Mouse (Mus musculus): Measurements from ENCODE around the gene Dgkg. TPM values are rescaled to one million over a fixed set of nuclear protein-coding genes. Genes with fewer than 3 reads are reported as not detected.

The Dgkg gene
- polyA plus RNA-seq, 1 experiment from 2014 or later, result 1.4 TPM

DNA sequence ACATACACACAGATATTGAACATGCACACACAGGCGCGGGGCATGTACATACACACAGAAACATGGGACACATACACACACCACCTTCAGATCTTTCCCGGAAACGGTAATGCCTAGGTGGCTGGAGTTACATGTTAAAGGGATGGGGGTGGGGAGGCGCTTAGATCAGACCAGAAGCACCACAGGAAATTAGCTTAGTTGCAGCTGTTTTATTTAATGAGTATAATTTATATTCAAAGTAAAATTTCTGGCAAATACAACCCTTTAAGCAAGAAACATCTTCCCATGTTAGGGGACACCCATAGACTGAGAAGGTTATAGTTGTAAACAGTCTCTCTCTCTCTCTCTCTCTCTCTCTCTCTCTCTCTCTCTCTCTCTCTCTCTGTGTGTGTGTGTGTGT lies 1.8 kb downstream of the Dgkg start:
- H3K4me1 ChIP-seq (ENCODE audit: control insufficient read depth, insufficient read depth, low read length), result peaks cover 5% of the 10 kb centered on the region; the same call in 1 of the 2 replicates
- WGBS, result 61% methylated on average over 5 of the region's 5 CpGs

DNA sequence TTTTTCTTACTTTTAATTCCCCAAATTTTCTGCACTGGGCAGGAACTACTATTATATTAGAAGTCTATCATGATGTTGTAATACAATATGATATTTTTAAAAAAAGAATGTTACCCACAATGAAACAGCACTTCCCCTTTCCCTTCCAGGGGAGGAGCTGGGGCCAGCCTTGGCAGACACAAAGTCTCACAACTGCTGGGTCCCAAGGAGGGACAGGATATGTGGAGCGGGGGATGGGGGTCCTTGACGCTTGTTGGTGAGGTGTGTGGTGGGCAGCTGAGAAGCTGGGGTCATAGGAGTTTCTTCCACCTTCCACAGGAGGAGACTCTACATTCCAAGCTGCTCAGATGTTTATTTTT lies 2.6 kb downstream of the Dgkg start:
- no peak overlapping the region for H3K27ac ChIP-seq (replicated peaks; ENCODE audit: low read depth, low read length)
- no peak overlapping the region for H3K9ac ChIP-seq (ENCODE audit: low read depth, low read length)
- peaks cover 45% of the 10 kb centered on the region for H3K27me3 ChIP-seq (replicated peaks; ENCODE audit: control insufficient read depth, insufficient read depth, low read length)
- no peaks in the 10 kb centered on the region for H3K9me3 ChIP-seq (ENCODE audit: control insufficient read depth, low read length)
- no peak overlapping the region for H3K4me3 ChIP-seq (ENCODE audit: low read depth, low read length)
- DNase-seq (ENCODE audit: low spot score) (no peak), ATAC-seq (ENCODE audit: low read depth) (no peak)
- H3K4me2 ChIP-seq (ENCODE audit: low read depth, low read length), result no peak overlapping the region
- WGBS, result 55% methylated on average over 2 of the region's 2 CpGs
- H3K4me1 ChIP-seq (ENCODE audit: control insufficient read depth, insufficient read depth, low read length), result peaks cover 5% of the 10 kb centered on the region; the same call in 1 of the 2 replicates
- no peaks in the 10 kb centered on the region for H3K36me3 ChIP-seq (ENCODE audit: control insufficient read depth, insufficient read depth, low read length)

More for the DNA sequence above, 1.8 kb downstream of the Dgkg start:
- Histone ChIP-seq H3K4me2 (ENCODE audit: low read depth, low read length) (no peak overlapping the region), H3K27me3 (replicated peaks; ENCODE audit: control insufficient read depth, insufficient read depth, low read length) (peaks cover 45% of the 10 kb centered on the region), H3K36me3 (ENCODE audit: control insufficient read depth, insufficient read depth, low read length) (no peaks in the 10 kb centered on the region), H3K9ac (ENCODE audit: low read depth, low read length) (no peak overlapping the region), H3K27ac (replicated peaks; ENCODE audit: low read depth, low read length) (no peak overlapping the region), H3K4me3 (ENCODE audit: low read depth, low read length) (no peak overlapping the region), H3K9me3 (ENCODE audit: control insufficient read depth, low read length) (no peaks in the 10 kb centered on the region)
- DNase-seq (ENCODE audit: low spot score) (no peak), ATAC-seq (ENCODE audit: low read depth) (no peak)

DNA sequence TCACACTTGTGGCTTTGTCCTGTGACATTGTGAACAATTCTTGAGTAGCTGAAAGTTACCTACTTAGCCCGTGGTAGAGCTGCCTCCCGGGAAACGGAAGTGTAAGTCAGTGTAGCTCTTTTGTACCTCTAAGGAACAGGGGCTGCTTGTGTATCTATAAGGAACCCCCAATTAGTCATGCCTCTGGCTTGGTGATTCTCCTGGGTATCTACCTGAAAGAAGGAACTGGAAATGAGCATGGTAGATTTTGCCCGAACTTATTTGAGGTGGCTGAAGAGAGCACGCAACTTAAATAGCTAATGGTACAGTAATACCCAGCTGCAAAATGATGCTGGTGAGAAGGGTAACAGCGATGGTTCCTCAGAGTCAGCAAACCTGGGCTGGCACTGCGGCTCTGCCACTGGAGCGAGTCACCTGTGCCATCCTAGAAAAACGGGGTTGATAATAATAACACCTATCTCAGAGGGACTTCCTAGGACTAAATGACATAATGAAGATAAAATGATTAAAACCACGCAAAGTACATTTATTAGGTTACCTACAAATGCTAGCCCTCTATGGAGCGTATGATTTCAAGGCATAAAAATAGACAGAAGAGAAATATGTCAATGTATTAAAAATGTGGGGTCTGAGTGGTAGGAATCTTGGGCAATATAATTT lies 3.1 kb downstream of the Dgkg start:
- Histone ChIP-seq H3K9ac (ENCODE audit: low read depth, low read length) (no peak overlapping the region), H3K9me3 (ENCODE audit: control insufficient read depth, low read length) (no peaks in the 10 kb centered on the region), H3K36me3 (ENCODE audit: control insufficient read depth, insufficient read depth, low read length) (no peaks in the 10 kb centered on the region), H3K4me3 (ENCODE audit: low read depth, low read length) (no peak overlapping the region), H3K4me2 (ENCODE audit: low read depth, low read length) (no peak overlapping the region), H3K27me3 (replicated peaks; ENCODE audit: control insufficient read depth, insufficient read depth, low read length) (peaks cover 44% of the 10 kb centered on the region), H3K4me1 (ENCODE audit: control insufficient read depth, insufficient read depth, low read length) (peaks cover 5% of the 10 kb centered on the region; the same call in 1 of the 2 replicates), H3K27ac (replicated peaks; ENCODE audit: low read depth, low read length) (no peak overlapping the region)
- DNase-seq (ENCODE audit: low spot score) (no peak), ATAC-seq (ENCODE audit: low read depth) (no peak)
- WGBS, result 87% methylated on average over 11 of the region's 11 CpGs

DNA sequence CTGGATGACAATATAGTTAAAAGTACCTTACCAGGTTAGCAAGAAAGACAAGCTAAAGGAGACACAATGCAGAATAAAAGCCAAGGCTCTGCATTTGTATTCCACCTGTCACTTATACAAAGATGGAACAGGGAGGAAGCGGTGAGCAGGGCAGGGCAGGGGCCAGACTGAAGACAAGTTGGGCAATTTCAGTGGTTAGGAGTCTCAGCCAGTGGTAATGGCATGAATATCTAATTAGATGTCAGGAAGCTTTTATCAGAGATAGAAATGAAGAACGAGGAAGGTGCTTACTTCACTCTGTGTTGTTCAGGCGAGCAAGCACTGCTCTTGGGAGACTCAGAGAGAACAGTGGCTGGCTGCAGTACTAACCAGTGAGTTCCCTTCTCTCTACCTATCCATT lies 5.8 kb downstream of the Dgkg start:
- no peak overlapping the region for H3K27ac ChIP-seq (replicated peaks; ENCODE audit: low read depth, low read length)
- ATAC-seq (ENCODE audit: low read depth) (no peak), DNase-seq (ENCODE audit: low spot score) (no peak)
- peaks cover 17% of the 10 kb centered on the region for H3K27me3 ChIP-seq (replicated peaks; ENCODE audit: control insufficient read depth, insufficient read depth, low read length)
- no peak overlapping the region for H3K9ac ChIP-seq (ENCODE audit: low read depth, low read length)
- peaks cover under 1% of the 10 kb centered on the region; the same call in 1 of the 2 replicates for H3K4me1 ChIP-seq (ENCODE audit: control insufficient read depth, insufficient read depth, low read length)
- H3K9me3 ChIP-seq (ENCODE audit: control insufficient read depth, low read length), result no peaks in the 10 kb centered on the region
- no peaks in the 10 kb centered on the region for H3K36me3 ChIP-seq (ENCODE audit: control insufficient read depth, insufficient read depth, low read length)
- no peak overlapping the region for H3K4me2 ChIP-seq (ENCODE audit: low read depth, low read length)
- no peak overlapping the region for H3K4me3 ChIP-seq (ENCODE audit: low read depth, low read length)
- 79% methylated on average over 3 of the region's 3 CpGs for WGBS

DNA sequence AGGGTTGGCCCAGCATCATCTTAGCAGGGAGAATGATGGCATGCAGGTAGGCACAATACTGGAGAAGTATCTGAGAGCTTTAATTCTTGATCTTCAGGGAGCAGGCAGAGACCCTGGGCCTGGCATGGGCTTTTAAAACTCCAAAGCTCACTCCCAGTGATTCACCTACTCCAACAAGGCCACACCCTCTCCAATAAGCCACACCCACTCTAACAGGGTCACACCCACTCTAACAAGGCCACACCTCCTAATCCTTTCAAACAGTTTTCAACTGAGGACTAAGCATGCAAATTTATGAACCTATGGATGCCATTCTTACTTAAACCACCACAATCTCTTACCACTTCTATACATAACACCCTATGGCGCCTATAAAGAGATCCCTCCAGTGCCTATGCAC lies 11.8 kb downstream of the Dgkg start:
- no peaks in the 10 kb centered on the region for H3K36me3 ChIP-seq (ENCODE audit: control insufficient read depth, insufficient read depth, low read length)
- H3K27me3 ChIP-seq (replicated peaks; ENCODE audit: control insufficient read depth, insufficient read depth, low read length), result no peaks in the 10 kb centered on the region
- DNase-seq (ENCODE audit: low spot score) (no peak), ATAC-seq (ENCODE audit: low read depth) (no peak)
- 91% methylated on average over 1 of the region's 1 CpGs for WGBS
- no peak overlapping the region for H3K4me2 ChIP-seq (ENCODE audit: low read depth, low read length)
- no peak overlapping the region for H3K9ac ChIP-seq (ENCODE audit: low read depth, low read length)
- no peak overlapping the region for H3K4me3 ChIP-seq (ENCODE audit: low read depth, low read length)
- no peaks in the 10 kb centered on the region for H3K4me1 ChIP-seq (ENCODE audit: control insufficient read depth, insufficient read depth, low read length)
- H3K9me3 ChIP-seq (ENCODE audit: control insufficient read depth, low read length), result no peaks in the 10 kb centered on the region
- H3K27ac ChIP-seq (replicated peaks; ENCODE audit: low read depth, low read length), result no peak overlapping the region

DNA sequence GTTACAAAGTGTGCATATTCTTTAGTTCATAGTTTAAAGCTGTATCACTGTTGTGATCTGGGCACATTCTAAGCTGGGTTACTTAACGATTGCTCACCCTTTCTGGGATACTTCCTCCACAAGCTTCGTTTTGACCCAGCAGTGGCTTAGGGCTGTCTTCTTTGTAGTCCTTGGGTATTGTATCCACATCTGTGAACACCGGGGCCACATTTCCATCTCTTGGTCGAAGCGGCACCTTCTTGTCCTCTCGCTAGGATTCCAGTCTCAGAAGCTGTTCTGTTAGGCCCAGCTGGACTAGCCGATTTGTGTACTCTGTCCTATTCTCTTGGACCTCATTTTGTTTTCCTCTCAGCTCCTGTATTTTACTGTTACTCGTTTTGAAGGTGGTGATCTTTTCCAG lies 13.6 kb downstream of the Dgkg start:
- H3K9me3 ChIP-seq (ENCODE audit: control insufficient read depth, low read length), result no peaks in the 10 kb centered on the region
- no peaks in the 10 kb centered on the region for H3K36me3 ChIP-seq (ENCODE audit: control insufficient read depth, insufficient read depth, low read length)
- no peak overlapping the region for H3K4me2 ChIP-seq (ENCODE audit: low read depth, low read length)
- no peak overlapping the region for H3K4me3 ChIP-seq (ENCODE audit: low read depth, low read length)
- no peaks in the 10 kb centered on the region for H3K4me1 ChIP-seq (ENCODE audit: control insufficient read depth, insufficient read depth, low read length)
- no peak overlapping the region for H3K27ac ChIP-seq (replicated peaks; ENCODE audit: low read depth, low read length)
- no peak for DNase-seq (ENCODE audit: low spot score)
- 73% methylated on average over 8 of the region's 8 CpGs for WGBS
- H3K9ac ChIP-seq (ENCODE audit: low read depth, low read length), result no peak overlapping the region
- H3K27me3 ChIP-seq (replicated peaks; ENCODE audit: control insufficient read depth, insufficient read depth, low read length), result no peaks in the 10 kb centered on the region
- ATAC-seq (ENCODE audit: low read depth), result no peak

DNA sequence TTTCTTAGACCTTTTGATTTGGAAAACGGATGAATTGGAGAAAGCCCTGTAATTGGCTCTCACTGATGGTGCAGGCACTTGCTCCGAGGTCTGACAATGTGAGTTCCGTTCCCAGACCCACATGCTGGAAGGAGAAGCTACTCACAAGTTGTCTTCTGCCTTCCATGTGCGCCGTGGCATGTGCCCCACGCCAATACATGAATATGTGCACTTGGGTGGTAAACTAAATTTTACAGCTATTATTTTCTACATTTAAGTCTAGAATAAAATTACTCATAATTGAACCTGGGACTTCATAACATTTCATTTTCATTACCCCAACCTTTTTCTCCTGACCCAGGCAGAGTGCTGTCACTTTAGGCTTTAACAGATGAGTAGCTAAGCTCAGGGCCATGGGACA lies 14.1 kb downstream of the Dgkg start:
- H3K4me2 ChIP-seq (ENCODE audit: low read depth, low read length), result no peak overlapping the region
- ATAC-seq (ENCODE audit: low read depth) (no peak), DNase-seq (ENCODE audit: low spot score) (no peak)
- no peak overlapping the region for H3K4me3 ChIP-seq (ENCODE audit: low read depth, low read length)
- no peak overlapping the region for H3K9ac ChIP-seq (ENCODE audit: low read depth, low read length)
- no peaks in the 10 kb centered on the region for H3K9me3 ChIP-seq (ENCODE audit: control insufficient read depth, low read length)
- H3K27me3 ChIP-seq (replicated peaks; ENCODE audit: control insufficient read depth, insufficient read depth, low read length), result no peaks in the 10 kb centered on the region
- no peak overlapping the region for H3K27ac ChIP-seq (replicated peaks; ENCODE audit: low read depth, low read length)
- 90% methylated on average over 6 of the region's 6 CpGs for WGBS
- H3K36me3 ChIP-seq (ENCODE audit: control insufficient read depth, insufficient read depth, low read length), result no peaks in the 10 kb centered on the region
- no peaks in the 10 kb centered on the region for H3K4me1 ChIP-seq (ENCODE audit: control insufficient read depth, insufficient read depth, low read length)

DNA sequence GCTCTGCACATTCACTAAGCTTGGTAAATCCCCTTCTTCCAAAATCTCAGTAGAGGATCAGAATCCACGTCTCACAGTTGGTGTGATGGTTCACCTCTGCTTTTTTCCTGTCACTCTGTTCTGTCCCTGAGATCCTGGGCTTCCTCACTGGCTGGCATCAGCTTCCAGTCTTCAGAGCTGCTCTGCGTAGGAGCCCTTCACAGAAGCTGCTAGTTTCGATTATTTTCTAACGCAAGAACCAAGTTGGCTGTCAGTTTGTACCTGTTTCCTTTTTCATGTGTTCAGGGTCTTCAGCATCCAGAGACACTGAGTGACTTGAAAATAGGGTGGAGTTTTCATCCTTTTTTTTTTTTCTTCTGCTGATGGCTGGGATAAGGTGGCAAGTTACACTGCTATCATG lies 15.0 kb downstream of the Dgkg start:
- Histone ChIP-seq H3K4me2 (ENCODE audit: low read depth, low read length) (no peak overlapping the region), H3K4me3 (ENCODE audit: low read depth, low read length) (no peak overlapping the region), H3K36me3 (ENCODE audit: control insufficient read depth, insufficient read depth, low read length) (no peaks in the 10 kb centered on the region), H3K27ac (replicated peaks; ENCODE audit: low read depth, low read length) (no peak overlapping the region), H3K27me3 (replicated peaks; ENCODE audit: control insufficient read depth, insufficient read depth, low read length) (no peaks in the 10 kb centered on the region), H3K9ac (ENCODE audit: low read depth, low read length) (no peak overlapping the region), H3K4me1 (ENCODE audit: control insufficient read depth, insufficient read depth, low read length) (no peaks in the 10 kb centered on the region), H3K9me3 (ENCODE audit: control insufficient read depth, low read length) (no peaks in the 10 kb centered on the region)
- ATAC-seq (ENCODE audit: low read depth), result no peak
- 75% methylated on average over 4 of the region's 4 CpGs for WGBS
- DNase-seq (ENCODE audit: low spot score), result no peak

DNA sequence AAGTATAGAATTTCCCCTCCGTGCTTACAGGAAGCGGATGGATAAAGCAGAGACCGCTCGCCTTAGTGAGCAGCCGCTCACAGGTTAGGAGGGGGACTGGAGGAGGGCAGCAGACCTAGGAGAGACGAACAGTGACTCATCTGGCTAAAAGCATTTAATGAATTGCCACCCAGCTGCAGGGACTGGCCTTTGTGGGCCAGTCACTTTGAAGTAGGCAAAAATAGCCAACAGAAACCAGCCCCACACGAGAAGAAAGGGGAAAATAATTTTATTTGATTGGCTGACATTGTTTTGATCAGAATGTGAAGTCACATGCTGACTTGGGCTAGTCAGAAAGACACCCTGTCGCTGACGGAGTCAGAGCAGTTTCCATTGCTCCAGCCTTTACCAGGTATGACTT lies 15.4 kb downstream of the Dgkg start:
- Histone ChIP-seq H3K4me1 (ENCODE audit: control insufficient read depth, insufficient read depth, low read length) (no peaks in the 10 kb centered on the region), H3K4me2 (ENCODE audit: low read depth, low read length) (no peak overlapping the region), H3K36me3 (ENCODE audit: control insufficient read depth, insufficient read depth, low read length) (no peaks in the 10 kb centered on the region), H3K9me3 (ENCODE audit: control insufficient read depth, low read length) (no peaks in the 10 kb centered on the region), H3K27me3 (replicated peaks; ENCODE audit: control insufficient read depth, insufficient read depth, low read length) (no peaks in the 10 kb centered on the region), H3K9ac (ENCODE audit: low read depth, low read length) (no peak overlapping the region), H3K27ac (replicated peaks; ENCODE audit: low read depth, low read length) (no peak overlapping the region), H3K4me3 (ENCODE audit: low read depth, low read length) (no peak overlapping the region)
- DNase-seq (ENCODE audit: low spot score) (no peak), ATAC-seq (ENCODE audit: low read depth) (no peak)
- 24% methylated on average over 9 of the region's 9 CpGs for WGBS

All from embryonic facial prominence, embryonic 14.5 days (tissue).